Mouse (Mus musculus) brain, embryonic 14.5 days (tissue): ENCODE results near the gene Gnb3.

ENCODE experiments used
- CTCF ChIP-seq: fragments of 200-500 bp; IDR thresholded peaks from 2 replicates; pipeline ENCODE4 v1.5.1; 2012; ENCODE audit warnings: inconsistent platforms, mild to moderate bottlenecking, moderate library complexity, borderline replicate concordance; ENCODE audit not compliant: insufficient read depth, insufficient read length; ENCODE audit errors: extremely low read depth
- POLR2A ChIP-seq: fragments of 200-500 bp; IDR thresholded peaks from 2 replicates; pipeline ENCODE4 v1.6.1; 2012; ENCODE audit warnings: mild to moderate bottlenecking, inconsistent platforms, borderline replicate concordance; ENCODE audit not compliant: poor library complexity, insufficient read depth, insufficient read length, severe bottlenecking; ENCODE audit errors: extremely low read depth

DNA sequence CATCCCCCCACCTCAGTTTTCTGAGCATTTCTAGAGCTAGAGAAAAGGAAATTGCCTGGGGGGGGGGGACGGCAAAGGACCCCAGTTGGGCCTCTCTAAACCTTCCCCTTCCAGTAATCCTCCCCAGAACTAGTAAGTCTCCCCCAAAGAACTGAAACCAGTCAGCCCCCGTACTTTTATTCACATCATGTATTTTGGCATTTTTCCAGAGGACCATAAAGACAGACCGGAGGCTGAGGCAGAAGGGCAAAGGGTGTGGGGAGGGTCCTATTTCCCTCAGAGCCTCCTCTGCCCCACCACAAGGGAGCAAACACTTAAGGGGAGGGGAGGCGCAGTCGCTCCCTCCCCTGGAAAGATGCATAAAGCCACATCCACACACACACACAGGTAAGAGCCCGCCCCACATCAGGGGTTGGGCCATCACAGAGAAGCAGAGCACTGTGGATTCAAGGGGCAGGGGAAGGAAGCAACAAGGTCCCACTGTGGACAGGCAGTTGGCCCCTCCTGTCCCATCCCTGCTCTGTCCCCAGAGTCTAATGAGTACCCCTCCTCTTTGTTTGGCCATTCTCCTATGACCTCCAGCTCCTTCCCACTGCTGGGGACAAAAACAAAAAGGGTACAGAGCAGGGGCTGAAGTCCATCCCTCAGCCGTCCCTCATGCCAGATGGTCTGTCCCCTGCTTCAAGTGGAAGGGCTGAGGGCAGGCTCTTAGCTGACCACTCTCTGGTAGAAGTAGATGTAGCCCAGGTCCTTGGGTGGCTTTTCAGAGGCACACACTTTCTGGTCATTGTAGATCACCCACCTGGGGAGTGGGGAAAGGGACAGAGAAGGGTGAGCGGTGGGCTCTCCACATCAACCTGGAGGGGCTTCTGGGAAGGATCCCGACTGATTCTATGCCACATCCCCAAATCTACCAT lies 25.0 kb downstream of the Gnb3 start:
- TF ChIP-seq CTCF (no peak), POLR2A (no peak)
